Mouse (Mus musculus) testis, adult 2 months (tissue): ENCODE data around the gene Shroom3.

Experiments
- CTCF ChIP-seq: fragments of 200-500 bp; IDR thresholded peaks from 2 replicates; pipeline ENCODE4 v1.5.1; 2012; ENCODE audit warnings: low read depth, mild to moderate bottlenecking, inconsistent platforms, low read length, moderate library complexity; ENCODE audit not compliant: control insufficient read depth, insufficient read depth, insufficient replicate concordance
- POLR2A ChIP-seq: fragments of 200-500 bp; IDR thresholded peaks from 2 replicates; pipeline ENCODE4 v1.6.1; 2012; ENCODE audit warnings: low read depth, mild to moderate bottlenecking, inconsistent platforms, low read length, moderate library complexity; ENCODE audit not compliant: control insufficient read depth

DNA sequence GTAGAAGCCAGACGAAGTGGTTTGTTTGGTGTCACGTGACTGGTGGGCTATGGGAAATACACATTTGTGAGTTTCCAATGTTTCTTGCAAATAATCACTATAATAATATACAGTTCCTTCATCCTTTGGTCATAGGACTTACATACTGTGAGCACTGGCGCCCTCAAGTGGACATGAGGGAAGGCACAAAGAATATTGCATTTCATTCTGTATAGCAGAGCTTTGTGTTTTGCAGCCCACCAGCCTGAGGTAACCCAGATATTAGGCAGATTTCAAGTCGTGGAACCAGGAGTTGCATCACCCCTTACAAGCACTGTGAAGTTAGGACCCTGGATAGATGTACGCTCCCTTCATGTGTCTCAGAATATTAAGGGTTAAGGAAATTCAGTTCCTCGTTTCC, 42.7 kb downstream of the Shroom3 start:
- no peak for TF ChIP-seq POLR2A
- peak; percentile 17; the same call in 1 of the 2 replicates for TF ChIP-seq CTCF
